Mouse (Mus musculus) lung, adult 2 months (tissue): ENCODE results near the gene Procr. TPM values are rescaled to one million over a fixed set of nuclear protein-coding genes. Genes with fewer than 3 reads are reported as not detected.
A peak's percentile ranks its signal among the peaks of the same experiment; 100 is the strongest.

Experiments used
- DNase-seq: peaks from one replicate; pipeline ENCODE4 v3.0.0; 2022
- H3K4me1 ChIP-seq: fragments of 200-500 bp; 2 replicates; pipeline ENCODE4 v1.6.1; 2011; ENCODE audit warnings: low read length; ENCODE audit not compliant: control insufficient read depth, insufficient read depth
- H3K4me3 ChIP-seq: fragments of 200-500 bp; replicated peaks from 2 replicates; pipeline ENCODE3; 2011; ENCODE audit warnings: low read depth, mild to moderate bottlenecking, control low read depth, low read length; ENCODE audit errors: extremely low read depth
- CTCF ChIP-seq: fragments of 200-500 bp; IDR thresholded peaks from 2 replicates; pipeline ENCODE4 v1.5.1; 2011; ENCODE audit warnings: mild to moderate bottlenecking, low read length, control low read depth; ENCODE audit not compliant: insufficient read depth
- POLR2A ChIP-seq: fragments of 200-500 bp; IDR thresholded peaks from 2 replicates; pipeline ENCODE4 v1.6.1; 2011; ENCODE audit warnings: low read depth, mild to moderate bottlenecking, control low read depth, low read length, borderline replicate concordance; ENCODE audit errors: extremely low read depth
- WGBS: fragments of 180-500 bp; shearing (Covaris S2); methylation state at CpG from one replicate; pipeline ENCODE4 v1.1.7; 2018; 5-methylcytosine and 5-hydroxymethylcytosine counted together
- polyA plus RNA-seq: library from polyadenylated mRNA; depleted of rRNA; stranded (reverse); fragments of >200 nt; gene quantifications from 2 replicates; pipeline ENCODE4 v1.2.3, GENCODE M21; 2012

The Procr gene
- polyA plus RNA-seq, 1 experiment: 3.2 TPM

- no peak for TF ChIP-seq POLR2A
- TF ChIP-seq CTCF: no peak
- peaks cover 4% of the 10 kb centered on the region for H3K4me1 ChIP-seq
- peak overlapping the region; percentile 21 for H3K4me3 ChIP-seq
- DNase-seq: peak; percentile 50
- 2% methylated on average over 44 of the region's 44 CpGs for WGBS
Observed at GRCm38 (mm10) chr2:155775685-155776263, 24.9 kb downstream of the Procr start.

- TF ChIP-seq POLR2A (no peak), CTCF (no peak)
- DNase-seq: no peak
- H3K4me3 ChIP-seq: no peak overlapping the region
- peaks cover 4% of the 10 kb centered on the region for H3K4me1 ChIP-seq
- 53% methylated on average over 10 of the region's 10 CpGs for WGBS
Observed at GRCm38 (mm10) chr2:155776824-155777687, 26.1 kb downstream of the Procr start.

- 71% methylated on average over 4 of the region's 4 CpGs for WGBS
Observed at GRCm38 (mm10) chr2:155777688-155777985, 26.7 kb downstream of the Procr start.

GRCm38 (mm10) chr2:155778004-155778403, 27.1 kb downstream of the Procr start:
- no peak overlapping the region for H3K4me3 ChIP-seq
- 62% methylated on average over 6 of the region's 6 CpGs for WGBS
- no peak for TF ChIP-seq CTCF
- no peak for TF ChIP-seq POLR2A
- DNase-seq: no peak
- H3K4me1 ChIP-seq: peaks cover 4% of the 10 kb centered on the region

More at GRCm38 (mm10) chr2:155777688-155777985, 26.7 kb downstream of the Procr start:
- Histone ChIP-seq H3K4me3 (no peak overlapping the region), H3K4me1 (peaks cover 4% of the 10 kb centered on the region)
- TF ChIP-seq POLR2A: no peak
- no peak for TF ChIP-seq CTCF
- DNase-seq: no peak

GRCm38 (mm10) chr2:155779066-155779465, 28.1 kb downstream of the Procr start:
- no peak for DNase-seq
- no peak for TF ChIP-seq POLR2A
- TF ChIP-seq CTCF: no peak
- Histone ChIP-seq H3K4me3 (no peak overlapping the region), H3K4me1 (peaks cover 4% of the 10 kb centered on the region)
- WGBS: 26% methylated on average over 7 of the region's 7 CpGs

GRCm38 (mm10) chr2:155779506-155779905, 28.6 kb downstream of the Procr start:
- no peak for DNase-seq
- 78% methylated on average over 3 of the region's 3 CpGs for WGBS
- no peak overlapping the region for H3K4me3 ChIP-seq
- TF ChIP-seq CTCF: no peak
- no peak for TF ChIP-seq POLR2A
- H3K4me1 ChIP-seq: peaks cover 4% of the 10 kb centered on the region

- TF ChIP-seq CTCF: no peak
- TF ChIP-seq POLR2A: no peak
- no peaks in the 10 kb centered on the region for H3K4me1 ChIP-seq
- 50% methylated on average over 6 of the region's 6 CpGs for WGBS
- DNase-seq: no peak
- H3K4me3 ChIP-seq: no peak overlapping the region
Observed at GRCm38 (mm10) chr2:155784534-155784933, 33.6 kb downstream of the Procr start.

- TF ChIP-seq POLR2A (no peak), CTCF (no peak)
- DNase-seq: no peak
- Histone ChIP-seq H3K4me1 (no peaks in the 10 kb centered on the region), H3K4me3 (no peak overlapping the region)
- 62% methylated on average over 5 of the region's 5 CpGs for WGBS
Observed at GRCm38 (mm10) chr2:155786905-155787304, 36.0 kb downstream of the Procr start.

- no peak for DNase-seq
- Histone ChIP-seq H3K4me1 (no peaks in the 10 kb centered on the region), H3K4me3 (no peak overlapping the region)
- TF ChIP-seq POLR2A (no peak), CTCF (no peak)
- 55% methylated on average over 18 of the region's 18 CpGs for WGBS
Observed at GRCm38 (mm10) chr2:155787949-155788931, 37.3 kb downstream of the Procr start.
